Mouse (Mus musculus) CH12.LX (cell line): ENCODE results near the gene Il18.

Experiments used
- CHD1 ChIP-seq: IDR thresholded peaks from 2 replicates; pipeline ENCODE4 v1.6.1; 2012; ENCODE audit warnings: low read depth, low read length, improper control_type of control experiment, inconsistent platforms
- CTCF ChIP-seq, 2 experiments: IDR thresholded peaks in 1 of 2; conservative IDR thresholded peaks in 1 of 2; 2 replicates each; pipeline ENCODE4 v1.5.1; 2011 to 2012; ENCODE audit warnings: low read depth in 2 of 2, low read length in 2 of 2, improper control_type of control experiment in 1 of 2, inconsistent platforms in 1 of 2, mild to moderate bottlenecking in 1 of 2, moderate library complexity in 1 of 2
- ELF1 ChIP-seq: IDR thresholded peaks from 2 replicates; pipeline ENCODE4 v1.6.1; 2014; ENCODE audit warnings: low read depth, mild to moderate bottlenecking, inconsistent platforms, low read length, improper control_type of control experiment
- JUND ChIP-seq: conservative IDR thresholded peaks from 2 replicates; pipeline ENCODE4 v1.6.1; 2011; ENCODE audit warnings: low read depth, low read length, improper control_type of control experiment
- POLR2AphosphoS2 ChIP-seq: IDR thresholded peaks from 2 replicates; pipeline ENCODE4 v1.6.1; 2011; ENCODE audit warnings: low read depth, low read length, improper control_type of control experiment
- USF2 ChIP-seq: conservative IDR thresholded peaks from 2 replicates; pipeline ENCODE4 v1.6.1; 2011; ENCODE audit warnings: low read depth, low read length, improper control_type of control experiment
- ZNF384 ChIP-seq: IDR thresholded peaks from 2 replicates; pipeline ENCODE4 v1.6.1; 2012; ENCODE audit warnings: low read depth, low read length, improper control_type of control experiment, inconsistent platforms

GRCm38 (mm10) chr9:50552206-50552605 is 2.4 kb upstream of the Il18 start:
- TF ChIP-seq CHD1, result no peak
- no peak for TF ChIP-seq USF2
- TF ChIP-seq CTCF (conservative IDR thresholded peaks at IDR 0.05 in 1 of 2, IDR thresholded peaks at IDR 0.05 in 1 of 2; ENCODE audit: low read depth in 2 of 2, low read length in 2 of 2), result no peak
- no peak for TF ChIP-seq ELF1
- 0 out of 2 replicates have a peak, but pooled peaks have one; percentile 28 for TF ChIP-seq JUND
- TF ChIP-seq ZNF384, result no peak
- no peak for TF ChIP-seq POLR2AphosphoS2
